Mouse (Mus musculus) spleen, adult 2 months (tissue): ENCODE results near the gene P2rx1. TPM values are rescaled to one million over a fixed set of nuclear protein-coding genes. Genes with fewer than 3 reads are reported as not detected.

Experiments
- DNase-seq, 2 experiments: peaks; one replicate each; pipeline versions ENCODE4 v3.0.0 to v3.0.0-alpha.2; 2012 to 2021; ENCODE audit warnings: low spot score in 2 of 2, low read depth in 1 of 2
- H3K27ac ChIP-seq: fragments of 200-500 bp; 2 replicates; pipeline ENCODE4 v1.5.1; 2012; ENCODE audit warnings: low read length, inconsistent platforms; ENCODE audit not compliant: insufficient read depth
- H3K27me3 ChIP-seq: fragments of 200-500 bp; 2 replicates; pipeline ENCODE4 v1.6.1; 2012; ENCODE audit warnings: mild to moderate bottlenecking, moderate library complexity, low read length, inconsistent platforms; ENCODE audit not compliant: control insufficient read depth, insufficient read depth
- H3K36me3 ChIP-seq: fragments of 200-500 bp; 2 replicates; pipeline ENCODE4 v1.6.1; 2012; ENCODE audit warnings: mild to moderate bottlenecking, low read length, inconsistent platforms; ENCODE audit not compliant: control insufficient read depth, insufficient read depth
- H3K4me1 ChIP-seq: fragments of 200-500 bp; 2 replicates; pipeline ENCODE4 v1.6.1; 2011; ENCODE audit warnings: inconsistent platforms; ENCODE audit not compliant: control insufficient read depth, insufficient read depth, insufficient read length
- H3K4me3 ChIP-seq: fragments of 200-500 bp; 2 replicates; pipeline ENCODE4 v1.5.1; 2011; ENCODE audit warnings: mild to moderate bottlenecking, inconsistent platforms; ENCODE audit not compliant: insufficient read depth, insufficient read length; ENCODE audit errors: extremely low read depth
- CTCF ChIP-seq: fragments of 200-500 bp; IDR thresholded peaks from 2 replicates; pipeline ENCODE4 v1.5.1; 2011; ENCODE audit warnings: mild to moderate bottlenecking, inconsistent platforms; ENCODE audit not compliant: insufficient read depth, insufficient read length, insufficient replicate concordance; ENCODE audit errors: extremely low read depth
- POLR2A ChIP-seq: fragments of 200-500 bp; IDR thresholded peaks from 2 replicates; pipeline ENCODE4 v1.6.1; 2011; ENCODE audit warnings: low read depth, low read length, inconsistent platforms
- WGBS: fragments of 180-500 bp; shearing (Covaris S2); methylation state at CpG from one replicate; pipeline ENCODE4 v1.1.7; 2018; 5-methylcytosine and 5-hydroxymethylcytosine counted together
- polyA plus RNA-seq: library from polyadenylated mRNA; depleted of rRNA; stranded (reverse); fragments of >200 nt; gene quantifications from 2 replicates; pipeline ENCODE4 v1.2.3, GENCODE M21; 2012

The P2rx1 gene
- polyA plus RNA-seq, 1 experiment, result 14.3 TPM

DNA sequence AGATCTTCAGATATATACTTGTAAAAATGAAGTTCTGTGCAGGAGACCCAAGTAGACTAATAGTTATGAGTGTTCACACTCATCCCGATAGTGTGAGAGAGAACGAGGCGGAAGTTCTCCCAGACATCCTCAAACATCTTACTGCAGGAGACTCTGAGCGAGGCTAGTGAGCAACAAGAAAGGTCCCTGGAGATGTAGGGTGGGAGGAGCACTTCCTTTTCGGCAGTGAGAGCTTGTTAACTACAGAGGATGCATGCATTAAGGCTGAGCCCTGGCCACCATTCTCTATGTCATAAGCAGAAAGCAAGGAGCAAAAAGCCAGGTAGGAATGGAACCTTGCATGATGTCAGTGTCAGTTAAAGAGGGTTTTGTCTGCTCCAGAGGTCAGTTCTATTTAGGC, 11.7 kb upstream of the P2rx1 start:
- TF ChIP-seq POLR2A, result no peak
- no peak for TF ChIP-seq CTCF
- no peak overlapping the region for H3K27ac ChIP-seq
- no peak overlapping the region for H3K4me3 ChIP-seq
- H3K36me3 ChIP-seq, result peaks cover 51% of the 10 kb centered on the region
- WGBS, result 46% methylated on average over 5 of the region's 5 CpGs
- DNase-seq, result peak in 1 of 2 experiments; percentile 23
- H3K4me1 ChIP-seq, result no peaks in the 10 kb centered on the region; the same call in 1 of the 2 replicates
- H3K27me3 ChIP-seq, result no peaks in the 10 kb centered on the region

DNA sequence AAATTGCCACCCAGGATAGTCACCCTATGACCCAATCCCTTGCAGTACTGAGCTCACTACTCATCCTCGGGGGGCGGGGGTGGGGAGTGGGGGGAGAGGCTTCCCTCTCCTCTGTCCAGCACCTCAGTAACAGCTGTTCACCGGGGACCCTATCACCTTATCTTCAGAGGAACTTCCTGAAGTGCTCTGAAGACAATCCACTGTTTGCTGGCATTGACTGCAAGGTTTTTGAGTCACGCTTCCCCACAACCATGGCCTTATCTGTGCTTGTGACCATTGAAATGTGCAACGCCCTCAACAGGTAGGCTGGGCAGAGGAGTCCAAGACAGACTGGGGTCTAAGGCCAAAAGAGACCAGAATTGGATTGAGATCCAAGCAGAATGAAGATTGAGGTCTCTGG, 11.1 kb upstream of the P2rx1 start:
- Histone ChIP-seq H3K27me3 (no peaks in the 10 kb centered on the region), H3K4me1 (no peaks in the 10 kb centered on the region; the same call in 1 of the 2 replicates), H3K36me3 (peaks cover 49% of the 10 kb centered on the region), H3K4me3 (no peak overlapping the region), H3K27ac (no peak overlapping the region)
- no peak for DNase-seq
- 70% methylated on average over 5 of the region's 5 CpGs for WGBS
- TF ChIP-seq POLR2A (no peak), CTCF (no peak)

DNA sequence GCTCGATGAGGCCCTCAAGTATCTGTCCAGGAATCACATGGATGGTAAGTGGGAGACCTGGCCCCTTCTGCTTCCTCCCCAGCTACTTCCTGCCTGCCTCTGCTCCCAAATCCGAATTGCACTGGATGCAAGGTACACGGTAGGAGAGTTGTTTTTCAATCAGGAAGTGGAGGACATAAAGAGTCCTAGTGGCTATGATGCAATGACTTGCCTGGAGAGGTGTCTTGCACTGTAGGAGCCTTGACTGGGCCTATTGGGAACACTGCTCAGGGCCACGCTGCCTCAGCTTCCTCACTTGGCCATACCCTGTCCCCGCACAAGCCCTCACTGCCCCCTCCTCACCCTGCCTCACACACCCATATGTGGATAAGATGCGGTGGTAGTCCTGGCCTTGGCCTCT, 9.9 kb upstream of the P2rx1 start:
- WGBS, result 89% methylated on average over 6 of the region's 6 CpGs
- Histone ChIP-seq H3K4me3 (no peak overlapping the region), H3K27ac (no peak overlapping the region), H3K4me1 (no peaks in the 10 kb centered on the region; the same call in 1 of the 2 replicates), H3K27me3 (no peaks in the 10 kb centered on the region), H3K36me3 (peaks cover 40% of the 10 kb centered on the region)
- TF ChIP-seq POLR2A, result no peak
- TF ChIP-seq CTCF, result no peak
- DNase-seq, result no peak

GRCm38 (mm10) chr11:72990688-72991087, 8.2 kb upstream of the P2rx1 start:
- Histone ChIP-seq H3K27me3 (no peaks in the 10 kb centered on the region), H3K27ac (no peak overlapping the region), H3K4me1 (no peaks in the 10 kb centered on the region; the same call in 1 of the 2 replicates), H3K36me3 (peaks cover 34% of the 10 kb centered on the region), H3K4me3 (no peak overlapping the region)
- WGBS, result 94% methylated on average over 9 of the region's 9 CpGs
- TF ChIP-seq POLR2A (no peak), CTCF (no peak)
- DNase-seq, result no peak

- Histone ChIP-seq H3K4me1 (no peaks in the 10 kb centered on the region; the same call in 1 of the 2 replicates), H3K27me3 (no peaks in the 10 kb centered on the region), H3K36me3 (peaks cover 33% of the 10 kb centered on the region), H3K27ac (no peak overlapping the region), H3K4me3 (no peak overlapping the region)
- DNase-seq, result no peak
- 86% methylated on average over 9 of the region's 9 CpGs for WGBS
- TF ChIP-seq POLR2A, result no peak
- no peak for TF ChIP-seq CTCF
These were observed 6.9 kb upstream of the P2rx1 start for GRCm38 (mm10) chr11:72991961-72992360.

GRCm38 (mm10) chr11:72996346-72996745, 2.6 kb upstream of the P2rx1 start:
- TF ChIP-seq CTCF (no peak), POLR2A (no peak)
- Histone ChIP-seq H3K4me1 (peaks cover 8% of the 10 kb centered on the region; the same call in 1 of the 2 replicates), H3K27ac (no peak overlapping the region), H3K36me3 (peaks cover 9% of the 10 kb centered on the region), H3K4me3 (no peak overlapping the region), H3K27me3 (no peaks in the 10 kb centered on the region)
- WGBS, result 88% methylated on average over 6 of the region's 6 CpGs
- DNase-seq, result no peak

- Histone ChIP-seq H3K36me3 (peaks cover 7% of the 10 kb centered on the region), H3K4me3 (no peak overlapping the region), H3K27ac (no peak overlapping the region), H3K4me1 (peaks cover 8% of the 10 kb centered on the region; the same call in 1 of the 2 replicates), H3K27me3 (no peaks in the 10 kb centered on the region)
- DNase-seq, result no peak
- 81% methylated on average over 2 of the region's 2 CpGs for WGBS
- no peak for TF ChIP-seq POLR2A
- TF ChIP-seq CTCF, result no peak
These were observed 2.1 kb upstream of the P2rx1 start for GRCm38 (mm10) chr11:72996781-72997180.
